Mouse (Mus musculus) urinary bladder, adult 2 months (tissue): ENCODE measurements around the gene Tnfrsf22. TPM values are rescaled to one million over a fixed set of nuclear protein-coding genes. Genes with fewer than 3 reads are reported as not detected.
A peak's percentile ranks its signal among the peaks of the same experiment; 100 is the strongest.
"Not testable (repeated sequence)": the region's sequence is repeated elsewhere in the genome, so short reads cannot be mapped to it uniquely, and the experiment has no call there.

Source experiments
- DNase-seq: peaks from one replicate; pipeline ENCODE4 v3.0.0; 2022; ENCODE audit warnings: low spot score
- polyA plus RNA-seq: library from polyadenylated mRNA; depleted of rRNA; stranded (reverse); fragments of >200 nt; gene quantifications from 2 replicates; pipeline ENCODE4 v1.2.3, GENCODE M21; 2012; rRNA removed

Gene Tnfrsf22
- polyA plus RNA-seq, result 8.3 and 9.4 TPM in 2 replicates

DNA sequence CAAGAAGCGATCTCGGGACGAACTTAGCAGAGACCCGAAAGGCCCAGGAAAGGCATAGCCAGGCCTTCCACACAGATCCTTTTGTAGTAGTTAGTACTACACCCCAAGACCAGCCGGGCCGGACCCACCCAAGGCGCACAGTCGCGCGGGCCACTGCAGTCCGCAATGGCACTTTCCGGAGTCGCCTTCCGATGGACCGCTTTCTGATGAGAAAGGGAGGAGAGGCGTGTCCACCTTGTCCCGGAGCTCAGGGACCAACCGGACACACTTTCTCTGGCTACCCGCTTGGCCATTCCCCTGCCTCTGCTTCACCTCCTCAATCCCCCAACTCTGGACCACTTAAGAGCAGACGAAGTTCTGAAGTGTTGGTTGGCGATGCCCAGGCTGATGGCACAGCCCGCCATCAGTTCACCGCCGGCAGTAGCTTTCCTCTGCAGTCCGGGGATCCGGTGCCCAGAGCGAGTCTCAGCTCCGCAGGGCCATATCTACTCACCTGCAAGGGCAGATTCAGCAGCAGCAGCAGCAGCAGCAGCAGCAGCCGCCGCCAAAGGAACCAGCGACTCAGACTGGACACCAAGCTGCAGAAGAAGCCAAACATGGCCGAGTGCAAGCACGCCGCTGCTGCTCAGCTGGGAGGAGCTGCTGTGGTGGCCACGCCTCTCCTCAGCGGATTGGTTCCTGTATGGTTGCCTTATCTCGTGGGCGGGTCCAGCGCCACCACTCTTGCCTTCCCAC is at the start of gene Tnfrsf22:
Gene Tnfrsf22, minus strand, starts transcription at position 628 of the 735 bp plus-strand sequence.
- DNase-seq, result peak; percentile 57

DNA sequence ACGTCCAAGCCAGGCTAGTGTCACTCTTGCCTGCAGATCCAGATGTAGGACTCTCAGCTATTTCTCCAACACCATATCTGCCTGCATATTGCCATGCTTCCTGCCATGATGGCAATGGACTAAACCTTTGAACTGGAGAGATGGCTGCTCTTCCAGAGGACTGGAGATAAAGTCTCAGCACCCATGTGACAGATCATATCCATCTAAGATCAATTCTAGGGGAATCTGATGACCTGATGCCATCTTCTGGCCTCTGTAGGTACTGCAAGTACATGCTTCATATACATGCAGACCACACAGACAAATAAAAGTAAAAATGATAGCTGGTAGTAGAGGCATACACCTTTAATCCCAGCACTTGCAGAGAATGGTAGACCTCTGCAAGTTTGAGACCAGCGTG is 46.7 kb upstream of the Tnfrsf22 start:
- DNase-seq, result no peak

DNA sequence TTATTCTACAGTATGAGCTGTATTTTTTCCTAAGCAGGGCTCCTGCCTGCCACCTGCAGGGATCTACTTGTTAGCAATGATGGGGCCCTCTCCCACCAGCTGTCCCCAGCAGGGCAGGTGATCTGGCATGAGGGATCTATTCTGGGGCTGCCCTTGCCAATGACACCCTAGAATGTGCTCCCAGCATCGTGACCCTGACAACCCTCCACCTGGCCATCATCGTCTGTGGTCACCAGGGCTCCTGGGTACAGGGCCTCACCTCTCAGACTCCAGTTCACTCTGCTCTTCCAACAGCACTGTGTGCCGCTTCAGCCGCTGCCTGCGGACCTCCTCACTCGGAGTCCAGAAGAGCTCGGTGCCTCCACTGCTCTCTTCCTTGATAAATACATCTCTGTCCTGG is 45.1 kb upstream of the Tnfrsf22 start:
- no peak for DNase-seq

DNA sequence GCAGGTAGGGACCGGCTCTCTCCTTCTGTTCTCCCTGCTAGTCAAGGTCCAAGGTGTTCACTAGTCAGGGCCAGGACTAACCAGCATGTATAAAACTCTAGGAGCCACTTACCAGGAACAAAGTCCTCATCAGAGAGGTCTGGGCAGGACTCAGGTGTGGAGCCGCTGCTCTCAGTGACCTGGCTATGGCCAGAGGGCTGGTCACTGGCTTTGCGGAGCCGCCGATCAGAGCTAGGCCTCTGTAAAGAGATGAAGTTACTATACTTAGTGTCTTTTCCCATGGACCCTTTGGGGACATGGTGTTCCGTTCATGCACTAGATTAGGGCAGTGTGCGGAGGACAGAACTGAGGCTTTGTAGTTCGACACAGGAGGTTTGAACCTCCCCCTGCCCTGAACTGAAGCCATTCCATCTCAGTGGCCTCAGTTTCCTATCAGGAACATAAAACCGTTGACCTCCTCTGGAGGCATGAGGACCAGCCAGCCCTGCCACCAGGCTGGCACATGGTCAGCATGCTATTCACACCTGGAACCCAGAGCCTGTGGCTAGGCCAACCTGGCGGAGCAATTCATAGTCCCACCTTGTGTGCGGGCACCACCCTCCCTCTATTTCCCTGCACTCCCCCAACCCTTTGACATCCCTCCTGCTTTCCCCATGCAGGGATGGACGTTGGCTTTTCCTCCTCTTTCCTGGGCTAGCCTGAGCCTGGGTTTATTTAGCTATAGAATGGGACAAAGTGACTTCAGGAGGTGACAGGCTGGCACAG is 43.5 kb upstream of the Tnfrsf22 start:
- peak; percentile 19 for DNase-seq

DNA sequence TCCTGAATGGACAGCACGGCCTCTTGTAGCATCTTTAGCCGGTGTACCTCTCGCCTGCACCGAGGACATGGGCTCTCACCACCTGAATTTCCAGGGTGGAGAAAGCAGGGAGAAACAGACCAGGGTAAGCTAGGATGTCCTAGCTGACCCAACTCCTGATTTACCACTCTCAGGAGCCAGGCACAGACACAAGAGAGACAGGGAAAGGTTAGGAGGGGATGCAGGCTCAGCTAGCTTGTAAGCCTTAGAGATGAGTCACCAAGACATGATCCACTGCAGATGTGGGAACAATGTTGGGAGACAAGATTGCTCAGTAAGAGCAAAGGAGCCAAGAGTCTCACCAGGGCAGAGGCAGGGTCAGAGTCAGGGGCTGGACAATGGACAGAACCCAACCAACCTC is 42.4 kb upstream of the Tnfrsf22 start:
- no peak for DNase-seq

DNA sequence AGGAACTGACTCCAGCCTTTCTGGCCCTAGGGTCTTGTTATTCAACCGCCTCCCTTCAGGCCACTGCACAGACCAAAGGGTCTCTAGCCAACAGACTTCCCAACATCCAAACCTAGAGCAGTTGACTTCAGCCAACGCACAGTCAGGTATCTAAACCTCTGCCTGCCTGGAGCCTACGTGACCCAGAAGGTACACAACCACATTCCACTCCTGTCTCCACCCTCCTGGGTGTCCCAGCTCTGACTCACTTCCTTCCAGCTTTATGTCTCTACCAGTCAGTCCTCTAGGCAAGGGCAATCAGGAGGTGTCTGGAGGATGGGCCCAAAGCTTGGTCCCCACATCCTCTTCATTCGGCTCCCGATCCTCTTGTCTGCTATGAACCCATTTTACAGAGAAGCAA is 41.7 kb upstream of the Tnfrsf22 start:
- DNase-seq, result peak; percentile 17

DNA sequence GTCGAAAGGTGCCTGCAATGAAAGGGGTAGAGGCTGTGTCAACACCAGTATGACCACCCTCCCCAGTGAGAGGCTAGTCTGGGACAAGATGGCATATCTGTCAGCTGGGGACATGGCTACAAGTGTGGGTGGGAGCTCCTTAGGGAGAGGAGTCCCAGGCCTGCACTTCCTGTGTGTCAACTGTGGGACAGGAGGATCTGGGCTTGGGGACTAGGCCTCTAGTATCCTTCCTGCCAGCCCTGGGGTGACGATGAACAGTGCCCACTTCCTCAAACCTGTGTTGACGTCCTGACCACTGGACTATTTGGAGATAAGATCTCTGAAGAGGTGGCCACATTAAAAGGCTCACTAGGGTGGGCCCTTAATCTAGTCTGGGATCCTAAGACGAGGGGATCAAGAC is 40.5 kb upstream of the Tnfrsf22 start:
- DNase-seq, result no peak

DNA sequence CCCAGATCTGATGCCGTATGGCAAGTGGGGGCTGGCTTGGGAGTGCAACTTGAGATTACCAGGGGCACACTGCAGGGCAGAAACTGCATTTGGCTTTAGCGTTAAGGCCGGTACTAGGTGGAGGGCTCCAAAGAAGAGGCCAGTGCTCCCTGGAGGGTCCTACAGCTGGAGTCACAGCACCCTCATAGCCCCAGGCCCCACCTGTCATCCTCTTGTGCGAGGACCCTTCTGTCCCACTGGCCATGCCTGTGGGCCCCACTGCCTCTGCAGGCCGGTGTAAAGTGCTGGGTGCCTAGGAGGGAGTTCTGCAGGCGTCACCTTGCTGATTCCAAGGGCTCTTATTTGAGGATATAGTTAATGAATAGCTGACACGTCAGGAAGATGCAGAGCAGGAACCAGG is 40.0 kb upstream of the Tnfrsf22 start:
- DNase-seq, result no peak

DNA sequence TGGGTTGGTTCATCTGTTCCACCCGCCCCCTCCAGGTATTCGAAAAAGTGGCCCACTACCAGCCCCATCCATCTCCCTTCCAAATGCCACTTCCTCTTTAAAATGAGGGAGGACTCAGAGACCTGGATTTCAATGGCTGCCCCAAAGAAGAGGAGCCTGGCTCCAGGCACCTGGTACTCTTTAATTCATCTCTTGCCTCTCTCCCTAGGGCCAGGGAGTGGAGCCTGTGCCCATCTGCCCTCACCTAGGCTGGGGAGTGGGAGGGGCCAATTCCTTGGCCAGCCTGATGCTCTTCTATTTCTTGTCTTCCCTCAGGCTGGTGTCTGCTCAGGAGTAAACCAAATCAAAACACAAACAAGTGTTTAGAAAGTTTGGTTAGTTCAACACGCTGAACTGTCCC is 37.2 kb upstream of the Tnfrsf22 start:
- not testable (repeated sequence) for DNase-seq

DNA sequence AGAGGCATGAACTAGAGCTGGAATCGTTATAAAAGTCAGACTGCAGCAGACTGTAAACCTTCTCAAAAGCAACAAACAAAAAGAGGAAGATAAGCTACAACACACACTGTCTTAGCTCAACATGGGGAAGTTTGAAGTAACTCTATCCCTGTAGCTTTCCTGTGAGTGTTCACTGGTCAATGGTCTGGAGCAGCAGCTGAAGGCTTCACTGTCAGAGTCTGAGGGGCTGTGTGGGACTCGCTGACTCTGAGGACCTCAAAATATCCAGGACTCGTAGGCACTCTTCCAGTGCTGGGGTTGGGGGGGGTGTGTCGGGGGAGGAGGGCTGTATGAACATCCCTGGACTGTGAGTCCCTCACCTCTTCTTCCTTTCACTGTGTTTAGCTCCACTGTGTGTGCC is 36.7 kb upstream of the Tnfrsf22 start:
- DNase-seq, result not testable (repeated sequence)

DNA sequence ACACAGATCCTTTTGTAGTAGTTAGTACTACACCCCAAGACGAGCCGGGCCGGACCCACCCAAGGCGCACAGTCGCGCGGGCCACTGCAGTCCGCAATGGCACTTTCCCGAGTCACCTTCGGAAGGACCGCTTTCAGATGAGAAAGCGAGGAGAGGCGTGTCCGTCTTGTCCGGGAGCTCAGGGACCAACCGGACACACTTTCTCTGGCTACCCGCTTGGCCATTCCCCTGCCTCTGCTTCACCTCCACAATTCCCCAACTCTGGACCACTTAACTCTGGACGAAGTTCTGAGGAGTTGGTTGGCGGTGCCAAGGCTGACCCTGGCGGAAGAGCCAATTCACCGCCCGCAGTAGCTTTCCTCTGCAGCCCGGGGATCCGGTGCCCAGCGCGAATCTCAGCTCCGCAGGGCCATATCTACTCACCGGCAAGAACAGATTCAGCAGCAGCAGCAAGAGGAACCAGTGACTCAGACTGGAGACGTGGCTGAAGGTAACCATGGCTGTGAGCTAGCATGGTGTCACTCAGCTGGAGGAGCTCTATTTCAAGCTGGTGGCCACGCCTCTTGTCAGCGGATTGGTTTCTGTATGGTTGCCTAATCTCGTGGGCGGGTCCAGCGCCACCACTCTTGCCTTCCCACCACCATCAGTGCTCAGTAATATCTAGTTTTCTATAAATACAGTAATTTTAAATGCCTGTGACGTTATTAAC is 36.1 kb upstream of the Tnfrsf22 start, which contains the start of gene Tnfrsf23:
Gene Tnfrsf23, minus strand, starts transcription at position 514 of the 709 bp plus-strand sequence.
- DNase-seq, result no peak

DNA sequence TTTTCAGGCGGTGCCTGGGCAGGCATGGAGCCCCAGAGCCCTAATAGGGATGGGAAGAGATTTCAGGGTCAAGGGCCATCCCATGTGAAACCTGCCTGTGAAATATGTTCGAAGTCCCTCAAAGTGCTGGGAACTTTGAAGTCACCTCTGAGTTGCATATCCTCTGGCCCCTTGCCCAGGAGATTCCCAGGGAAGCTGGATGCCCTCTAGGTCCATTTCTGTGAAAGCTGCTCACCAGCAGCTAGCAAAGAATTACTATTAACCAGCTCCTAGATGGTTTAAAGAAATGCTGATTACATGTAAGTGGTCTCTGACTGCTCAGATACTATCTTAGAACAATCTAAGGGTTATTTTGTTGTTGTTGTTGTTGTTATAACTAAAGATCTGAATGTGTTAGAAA is 35.1 kb upstream of the Tnfrsf22 start:
- not testable (repeated sequence) for DNase-seq

DNA sequence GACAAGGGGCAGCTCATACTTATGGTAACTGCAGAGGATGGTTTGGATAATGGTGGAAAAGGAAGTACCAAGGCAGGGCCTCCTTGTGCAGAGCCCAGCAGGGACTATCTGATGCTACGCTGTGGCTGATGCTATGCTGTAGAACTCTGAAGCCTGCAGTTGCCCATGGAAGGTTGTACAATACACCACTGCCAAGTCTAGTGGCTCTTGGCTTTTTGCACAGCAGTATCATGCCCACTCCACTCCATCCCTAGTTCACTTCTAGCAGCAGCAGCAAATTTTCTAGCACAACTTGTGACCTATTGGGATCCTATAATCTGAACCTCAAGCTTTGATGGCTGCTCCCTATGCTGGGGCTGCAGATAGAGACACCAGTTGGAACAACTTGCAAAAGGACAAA is 32.1 kb upstream of the Tnfrsf22 start:
- no peak for DNase-seq

DNA sequence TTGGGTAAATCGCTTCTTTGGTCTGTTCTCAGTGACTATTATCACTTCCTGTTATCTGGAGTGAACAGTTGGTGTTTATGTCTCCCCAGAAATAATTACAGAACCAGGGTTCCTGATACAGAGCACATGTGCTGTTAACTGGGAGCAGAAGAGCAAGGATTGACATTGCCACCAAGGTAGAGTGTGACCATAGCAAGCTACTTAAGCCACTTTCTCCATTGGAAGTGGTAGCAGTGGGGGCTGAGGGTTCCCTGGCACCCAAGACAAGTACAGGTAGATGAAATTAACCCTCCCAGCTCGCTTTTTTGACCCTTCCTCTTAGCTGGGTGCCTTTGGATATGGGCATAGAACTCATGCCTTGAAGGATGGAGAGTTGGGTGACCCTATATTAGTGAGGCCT is 31.4 kb upstream of the Tnfrsf22 start:
- not testable (repeated sequence) for DNase-seq

DNA sequence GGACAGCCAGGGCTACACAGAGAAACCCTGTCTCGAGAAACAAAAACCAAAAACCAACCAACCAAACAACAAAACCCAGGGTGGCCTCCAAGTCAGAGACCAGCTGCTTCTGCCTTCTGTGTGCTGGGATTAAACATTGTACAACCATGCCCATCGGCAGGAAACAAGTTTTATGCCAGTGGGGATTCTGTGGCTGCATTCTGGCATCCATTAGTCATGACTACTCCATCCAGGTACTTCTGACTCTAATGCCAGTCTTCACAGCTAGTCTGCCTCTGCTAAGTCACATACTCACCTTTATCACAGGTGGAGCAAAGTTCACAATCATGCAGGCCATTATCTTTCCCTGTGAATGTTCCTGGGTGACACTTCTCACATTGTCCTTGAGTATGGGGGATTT is 30.2 kb upstream of the Tnfrsf22 start:
- DNase-seq, result not testable (repeated sequence)

DNA sequence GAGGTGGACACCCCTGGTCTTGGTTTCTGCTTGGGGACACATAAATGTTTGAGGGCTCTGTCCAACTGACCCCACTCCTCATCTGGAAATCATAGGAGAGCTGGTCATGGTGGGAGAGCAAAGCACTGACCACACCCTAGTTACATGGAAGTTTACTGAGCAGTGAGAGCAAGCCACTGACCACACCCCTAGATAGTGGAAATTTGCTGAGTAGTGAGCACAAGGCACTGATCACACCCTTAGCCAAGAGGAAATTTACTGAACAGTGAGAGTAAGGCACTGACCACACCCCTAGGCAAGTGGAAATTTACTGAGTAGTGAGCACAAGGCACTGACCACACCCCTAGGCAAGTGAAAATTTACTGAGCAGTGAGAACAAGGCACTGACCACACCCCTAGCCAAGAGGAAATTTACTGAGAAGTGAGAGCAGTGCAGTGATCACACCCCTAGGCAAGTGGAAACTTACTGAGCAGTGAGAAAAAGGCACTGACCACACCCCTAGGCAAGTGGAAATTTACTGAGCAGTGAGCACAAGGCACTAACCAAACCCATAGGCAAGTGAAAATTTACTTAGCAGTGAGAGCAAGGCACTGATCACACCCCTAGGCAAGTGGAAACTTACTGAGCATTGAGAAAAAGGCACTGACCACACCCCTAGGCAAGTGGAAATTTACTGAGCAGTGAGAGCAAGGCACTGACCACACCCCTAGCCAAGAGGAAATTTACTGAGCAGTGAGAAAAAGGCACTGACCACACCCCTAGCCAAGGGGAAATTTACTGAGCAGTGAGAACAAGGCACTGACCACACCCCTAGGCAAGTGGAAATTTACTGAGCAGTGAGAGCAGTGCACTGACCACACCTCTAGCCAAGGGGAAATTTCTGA is 17.2 kb upstream of the Tnfrsf22 start:
- no peak for DNase-seq

DNA sequence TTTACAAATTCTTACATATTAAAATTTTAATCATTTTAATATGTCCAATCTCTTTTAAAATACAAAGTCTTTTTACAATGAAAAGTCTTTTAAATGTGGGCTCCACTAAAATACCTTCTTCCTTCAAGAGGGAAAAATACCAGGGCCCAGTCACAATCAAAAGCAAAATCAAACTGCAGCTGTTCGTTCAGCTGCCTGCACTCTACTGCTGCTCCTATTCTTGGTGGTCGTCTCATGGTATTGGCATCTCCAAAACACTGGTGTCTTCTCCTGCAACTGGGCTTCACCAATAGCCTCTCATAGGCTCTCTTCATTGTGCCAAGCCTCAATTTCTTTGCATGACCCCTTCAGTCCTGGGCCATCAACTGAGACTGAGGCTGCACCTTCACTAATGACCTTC is 14.0 kb upstream of the Tnfrsf22 start:
- no peak for DNase-seq

DNA sequence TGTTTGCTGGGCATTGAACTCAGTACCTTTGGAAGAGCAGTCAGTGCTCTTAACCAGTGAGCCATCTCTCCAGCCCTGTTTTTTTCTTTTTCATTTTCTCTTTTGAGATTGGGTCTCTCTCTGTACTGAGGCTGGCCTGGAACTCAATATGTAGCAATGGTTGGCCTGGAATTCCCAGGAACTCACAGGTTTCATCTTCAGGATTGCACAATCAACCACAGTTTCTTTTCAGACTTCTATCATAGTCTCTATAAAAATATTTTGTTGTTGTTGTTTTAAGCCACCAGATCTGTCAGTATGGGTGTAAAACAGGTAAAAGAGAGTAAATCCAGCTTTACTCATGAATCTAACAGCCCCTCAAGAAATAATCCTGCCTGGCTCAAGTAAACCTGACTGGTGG is 11.3 kb upstream of the Tnfrsf22 start:
- DNase-seq, result no peak

DNA sequence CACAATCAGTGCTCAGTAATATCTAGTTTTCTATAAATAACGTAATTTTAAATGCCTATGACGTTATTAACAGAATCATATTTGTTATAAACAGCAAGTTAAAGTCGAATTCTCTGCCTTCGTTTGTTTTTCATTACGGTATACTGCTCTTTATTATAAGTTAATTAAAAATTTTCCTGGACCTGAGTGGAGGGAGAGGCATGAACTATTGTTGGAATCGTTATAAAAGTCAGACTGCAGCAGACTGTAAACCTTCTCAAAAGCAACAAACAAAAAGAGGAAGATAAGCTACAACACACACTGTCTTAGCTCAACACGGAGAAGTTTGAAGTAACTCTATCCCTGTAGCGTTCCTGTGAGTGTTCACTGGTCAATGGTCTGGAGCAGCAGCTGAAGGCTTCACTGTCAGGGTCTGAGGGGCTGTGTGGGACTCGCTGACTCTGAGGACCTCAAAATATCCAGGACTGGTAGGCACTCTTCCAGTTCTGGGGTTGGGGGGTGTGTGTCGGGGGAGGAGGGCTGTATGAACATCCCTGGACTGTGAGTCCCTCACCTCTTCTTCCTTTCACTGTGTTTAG is 397 bp upstream of the Tnfrsf22 start:
- DNase-seq, result not testable (repeated sequence)

DNA sequence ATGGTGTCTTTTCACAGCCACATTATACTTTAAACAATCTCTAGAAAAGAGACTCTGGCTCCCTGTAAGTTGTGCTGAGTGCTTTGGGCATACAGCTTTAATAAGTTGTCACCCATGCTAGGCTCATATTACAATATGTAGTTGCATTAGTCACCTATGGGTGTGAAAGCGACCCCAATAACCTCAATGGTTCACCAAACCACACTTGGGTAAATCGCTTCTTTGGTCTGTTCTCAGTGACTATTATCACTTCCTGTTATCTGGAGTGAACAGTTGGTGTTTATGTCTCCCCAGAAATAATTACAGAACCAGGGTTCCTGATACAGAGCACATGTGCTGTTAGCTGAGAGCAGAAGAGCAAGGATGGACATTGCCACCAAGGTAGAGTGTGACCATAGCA is 5.5 kb downstream of the Tnfrsf22 start:
- not testable (repeated sequence) for DNase-seq

DNA sequence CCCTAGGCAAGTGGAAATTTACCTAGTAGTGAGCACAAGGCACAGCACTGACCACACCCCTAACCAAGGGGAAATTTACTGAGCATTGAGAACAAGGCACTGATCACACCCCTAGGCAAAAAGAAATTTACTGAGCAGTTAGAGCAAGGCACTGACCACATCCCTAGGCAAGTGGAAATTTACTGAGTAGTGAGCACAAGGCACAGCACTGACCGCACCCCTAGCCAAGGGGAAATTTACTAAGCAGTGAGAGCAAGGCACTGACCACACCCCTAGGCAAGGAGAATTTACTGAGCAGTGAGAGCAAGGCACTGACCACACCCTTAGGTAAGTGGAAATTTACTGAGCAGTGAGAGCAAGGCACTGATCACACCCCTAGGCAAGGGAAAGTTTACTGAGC is 12.8 kb downstream of the Tnfrsf22 start:
- DNase-seq, result no peak
